Mouse (Mus musculus) small intestine, adult 2 months (tissue): ENCODE data around the gene Sit1.

Source experiments
- CTCF ChIP-seq: fragments of 200-500 bp; IDR thresholded peaks from 2 replicates; pipeline ENCODE4 v1.5.1; 2012; ENCODE audit warnings: low read depth, mild to moderate bottlenecking, control low read depth, inconsistent platforms, low read length, moderate library complexity, mixed read lengths; ENCODE audit not compliant: insufficient replicate concordance, insufficient read length; ENCODE audit errors: extremely low read depth
- POLR2A ChIP-seq: fragments of 200-500 bp; IDR thresholded peaks from 2 replicates; pipeline ENCODE4 v1.6.1; 2012; ENCODE audit warnings: low read depth, mild to moderate bottlenecking, control low read depth, inconsistent platforms, low read length, moderate library complexity

DNA sequence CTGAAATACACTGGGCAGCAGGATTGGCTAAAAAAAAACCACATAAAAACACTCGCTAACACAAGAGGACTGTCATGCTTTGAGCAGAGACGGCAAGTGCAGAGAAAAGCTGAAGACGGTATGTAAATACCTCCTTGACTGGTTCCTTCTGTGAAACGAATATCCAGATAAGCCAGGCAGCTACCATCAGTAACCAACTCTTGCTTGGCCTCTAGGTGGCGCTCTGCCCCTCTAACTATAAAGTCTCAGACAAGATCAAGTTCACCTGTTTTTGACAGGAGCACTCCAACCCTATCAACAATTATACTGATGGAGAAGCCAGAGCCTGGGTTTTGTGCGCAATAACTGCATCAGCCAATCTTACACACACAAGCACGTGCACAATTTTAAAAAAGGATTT lies 47.0 kb upstream of the Sit1 start:
- TF ChIP-seq CTCF: peak; percentile 48; the same call in 1 of the 2 replicates
- no peak for TF ChIP-seq POLR2A
